Mouse (Mus musculus) spleen, postnatal 36 days (tissue): ENCODE measurements around the gene Eno4.
A peak's percentile ranks its signal among the peaks of the same experiment; 100 is the strongest.
"Not testable (repeated sequence)": the region's sequence is repeated elsewhere in the genome, so short reads cannot be mapped to it uniquely, and the experiment has no call there.

ENCODE experiments used
- DNase-seq, 2 experiments: peaks; one replicate each; pipeline ENCODE4 v3.0.0; 2022; ENCODE audit warnings: low spot score in 2 of 2, mixed read lengths in 1 of 2

Eno4 gene

DNA sequence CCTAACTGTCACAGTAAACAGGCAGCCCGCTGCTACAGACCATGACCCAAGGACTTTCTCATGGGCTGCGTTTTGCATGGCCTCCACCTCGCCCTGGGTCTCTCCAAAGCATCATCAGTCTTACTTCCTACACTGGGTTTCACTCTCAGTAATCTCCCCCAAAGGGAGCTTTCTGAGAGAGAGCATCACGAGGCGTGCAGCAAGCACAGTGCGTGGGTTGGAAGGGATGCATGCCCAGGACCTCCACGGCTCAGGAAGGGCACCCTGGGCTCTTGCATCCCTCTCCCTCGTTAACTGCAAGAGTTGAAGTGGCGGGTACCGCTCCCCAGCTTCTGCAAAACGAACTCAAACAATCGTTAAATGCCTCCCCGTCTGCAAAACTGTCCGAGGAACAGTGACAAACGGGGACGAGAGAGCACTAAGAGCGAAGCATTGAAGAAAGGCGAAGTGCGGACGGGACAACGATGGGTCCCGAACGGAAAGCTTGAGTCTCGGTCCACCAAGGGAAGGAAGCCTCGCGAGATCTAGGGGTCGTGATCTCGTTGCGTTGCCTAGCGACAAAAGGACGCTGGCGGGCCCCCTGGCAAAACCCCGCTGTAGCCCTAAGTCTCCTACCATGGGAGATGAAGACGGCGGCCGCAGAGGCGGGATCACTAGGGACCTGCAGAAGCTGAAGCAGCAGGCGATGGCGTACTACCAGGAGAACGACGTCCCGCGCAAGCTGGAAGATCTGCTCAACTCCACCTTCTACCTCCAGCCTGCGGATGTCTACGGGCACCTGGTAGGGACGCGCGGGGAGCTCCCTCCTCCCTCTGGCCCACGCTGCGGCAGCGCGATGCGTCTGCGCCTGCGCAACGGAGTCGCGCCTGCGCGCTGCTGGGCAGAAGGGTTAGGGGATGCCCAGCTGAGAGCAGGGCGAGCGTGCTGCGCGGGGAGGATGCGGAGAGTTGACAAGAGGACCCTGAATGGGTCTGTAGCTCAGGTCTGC lies at the start of gene Eno4, which contains the start of gene Hspa12a:
Gene Eno4, plus strand, starts transcription at position 585 of the 988 bp plus-strand sequence.
Gene Hspa12a, minus strand, starts transcription at position 814 of the 988 bp plus-strand sequence.
- peak; percentile 87 to 89 for DNase-seq

DNA sequence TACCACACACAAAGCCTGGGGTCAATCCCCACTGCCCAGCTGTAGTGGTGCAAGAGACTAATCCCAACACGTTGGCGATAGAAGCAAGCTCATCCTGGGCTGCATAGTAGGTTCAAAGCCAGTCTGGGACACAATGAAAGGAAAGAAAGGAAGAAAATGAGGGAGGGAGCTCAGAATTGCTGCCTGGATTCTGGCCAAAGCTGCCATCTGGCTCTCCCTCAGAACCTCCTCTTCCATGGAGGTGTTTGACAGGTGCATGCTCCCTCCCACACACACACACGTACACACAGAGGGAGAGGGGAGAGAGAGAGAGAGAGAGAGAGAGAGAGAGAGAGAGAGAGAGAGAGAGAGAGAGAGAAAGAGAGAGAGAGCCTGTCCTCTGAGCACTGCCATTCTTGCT lies 47.0 kb upstream of the Eno4 start:
- no peak for DNase-seq

DNA sequence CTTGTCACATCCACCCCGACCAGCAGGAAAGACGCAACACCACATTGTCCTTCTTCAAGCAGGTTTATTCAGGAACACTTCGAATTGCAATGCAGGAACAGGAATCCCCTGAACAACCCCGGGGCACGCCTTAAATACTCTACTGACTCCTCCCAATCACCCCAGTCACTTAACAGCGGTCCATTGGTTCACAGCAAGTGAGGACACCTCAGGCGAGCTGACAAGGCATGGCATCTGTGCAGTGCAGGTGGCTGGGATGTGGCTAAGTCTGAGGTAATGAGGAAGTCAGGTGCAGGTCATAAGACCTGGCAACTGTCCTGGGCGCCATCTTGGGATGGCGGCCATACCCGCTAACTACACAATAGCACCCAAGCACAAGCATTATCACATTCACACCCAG lies 42.8 kb upstream of the Eno4 start:
- DNase-seq = not testable (repeated sequence)

DNA sequence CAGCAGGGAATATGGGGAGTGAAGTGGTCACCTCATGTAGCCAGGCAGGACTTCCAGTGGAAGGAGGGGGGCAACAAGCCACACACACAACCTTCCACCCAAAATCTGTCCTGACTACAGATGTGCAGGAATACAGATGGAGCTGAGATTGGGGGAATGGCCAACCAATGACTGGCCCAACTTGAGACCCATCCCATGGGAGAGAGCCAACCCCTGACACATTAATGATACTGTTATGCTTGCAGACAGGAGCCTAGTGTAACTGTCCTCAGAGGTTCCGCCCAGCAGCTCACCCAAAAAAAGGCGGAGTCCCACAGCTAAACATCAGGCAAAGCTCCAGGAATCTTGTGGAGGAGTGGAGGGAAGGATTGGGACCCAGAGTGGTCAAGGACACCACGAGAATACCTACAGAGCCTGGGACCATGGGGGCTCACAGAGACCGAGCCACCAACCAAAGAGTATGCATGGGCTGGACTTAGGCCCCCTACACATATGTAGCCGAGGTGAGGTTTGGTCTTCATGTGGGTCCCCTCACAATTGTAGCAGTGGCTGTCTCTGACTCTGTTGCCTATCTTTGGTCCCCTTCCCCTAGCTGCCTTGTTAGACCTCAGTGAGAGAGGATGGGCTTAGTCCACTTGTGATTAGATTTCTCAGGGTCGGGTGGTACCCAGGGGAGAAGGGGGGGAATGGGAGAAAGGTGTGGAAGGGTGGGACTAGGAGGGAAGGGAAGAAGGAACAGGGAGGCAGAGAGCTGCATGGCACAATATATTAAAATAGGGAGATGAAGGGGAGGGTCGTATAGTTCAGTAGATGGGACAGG lies 39.9 kb upstream of the Eno4 start:
- no peak for DNase-seq

DNA sequence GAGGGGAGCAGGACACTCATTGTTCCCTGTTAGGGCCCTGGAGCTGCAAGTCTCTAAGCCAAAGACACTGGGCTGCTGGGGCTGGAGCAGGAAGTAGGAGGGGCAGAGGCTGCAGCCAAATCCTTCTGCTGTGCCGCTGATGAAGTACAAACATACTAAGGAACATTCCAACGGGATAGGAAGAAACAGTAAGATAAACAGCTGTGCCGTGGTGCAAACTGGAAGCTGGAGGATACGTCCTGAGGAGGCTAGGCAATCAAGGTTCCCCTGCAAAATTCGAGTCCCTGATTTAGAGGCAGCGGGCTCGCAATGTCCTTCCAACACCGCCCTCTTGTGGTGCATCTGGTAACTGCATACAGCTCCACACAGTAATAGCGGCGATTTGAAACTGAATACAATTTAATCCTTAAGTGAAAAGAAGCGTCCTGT lies 39.3 kb upstream of the Eno4 start:
- peak; percentile 45 to 56 for DNase-seq

DNA sequence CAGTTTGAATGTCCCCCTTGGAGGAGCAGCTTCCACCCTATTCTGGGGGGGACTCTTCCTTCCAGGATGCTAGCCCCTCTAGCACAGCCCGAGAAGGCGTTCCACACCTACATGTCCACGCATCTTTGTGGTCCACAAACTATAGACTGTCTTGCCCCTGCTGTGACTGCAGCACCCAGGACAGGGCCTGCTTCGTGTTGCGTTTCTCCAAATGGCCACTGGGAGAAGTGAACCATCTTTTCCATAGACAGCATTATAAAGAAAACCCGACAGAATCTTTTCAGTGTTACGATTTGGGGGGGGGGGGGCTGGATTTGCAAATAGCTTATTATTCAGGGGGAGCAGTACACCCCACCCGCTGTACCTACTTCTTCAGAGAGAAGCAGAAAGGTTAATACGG lies 36.5 kb upstream of the Eno4 start:
- DNase-seq = no peak

DNA sequence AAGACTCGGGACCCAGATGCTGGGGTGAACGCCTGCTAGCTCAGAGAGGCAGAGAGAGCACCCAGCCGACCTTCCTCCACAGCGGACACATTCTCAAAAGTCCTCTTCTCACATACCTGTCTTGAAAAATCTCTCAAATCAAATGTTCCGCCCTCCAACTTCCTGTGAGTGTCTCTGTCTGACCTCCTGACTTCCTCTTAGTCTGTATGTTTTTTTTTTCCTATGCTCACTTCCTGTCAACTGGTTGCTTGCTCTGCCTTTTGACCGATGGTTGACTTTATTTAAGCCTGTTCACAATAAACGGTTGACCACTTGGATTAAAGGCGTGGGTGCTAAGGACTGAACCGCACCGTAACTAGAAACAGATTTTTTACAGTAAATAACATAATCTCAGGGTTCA lies 35.2 kb upstream of the Eno4 start:
- DNase-seq = peak in 1 of 2 experiments; percentile 9

DNA sequence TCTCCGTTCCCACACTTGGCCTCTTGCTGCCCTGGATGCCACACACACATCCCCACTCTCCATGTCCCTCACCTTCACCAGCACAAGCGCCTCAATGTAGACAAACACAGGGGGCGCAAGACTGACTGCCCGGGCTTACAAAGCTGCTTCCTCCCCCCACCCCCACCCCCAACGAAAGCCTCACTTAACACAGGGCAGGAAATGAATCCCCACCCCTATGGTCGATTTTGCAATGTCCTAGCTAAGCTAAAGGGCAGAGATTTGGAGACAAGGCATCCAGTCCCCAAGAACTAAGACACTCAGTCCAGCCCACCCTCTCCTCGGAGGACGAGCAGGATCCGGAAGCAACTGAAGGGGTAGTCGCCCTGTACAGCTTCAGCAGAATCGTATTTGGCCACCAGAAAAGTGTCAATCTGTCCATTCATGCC lies 32.3 kb upstream of the Eno4 start:
- DNase-seq = no peak

DNA sequence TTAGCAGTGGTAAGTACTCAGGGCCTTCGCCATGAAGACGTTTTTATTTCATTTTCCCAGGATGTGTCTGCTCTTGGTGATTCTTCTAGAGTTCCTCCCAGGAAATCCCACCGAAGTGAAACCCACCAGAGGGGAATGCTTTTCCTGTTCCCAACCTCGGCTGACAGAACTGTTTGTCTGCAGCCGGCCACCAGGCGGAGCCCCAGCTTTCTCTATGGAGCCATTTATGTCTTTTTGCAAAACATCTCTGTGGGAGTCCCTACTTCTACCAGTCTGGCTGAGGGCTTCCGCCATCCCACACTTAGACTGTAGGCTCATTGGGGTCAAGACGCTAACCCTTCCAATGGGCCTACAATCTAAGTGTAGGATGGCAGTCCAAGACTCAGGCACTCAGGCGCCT lies 31.8 kb upstream of the Eno4 start:
- DNase-seq = peak; percentile 10 to 27

DNA sequence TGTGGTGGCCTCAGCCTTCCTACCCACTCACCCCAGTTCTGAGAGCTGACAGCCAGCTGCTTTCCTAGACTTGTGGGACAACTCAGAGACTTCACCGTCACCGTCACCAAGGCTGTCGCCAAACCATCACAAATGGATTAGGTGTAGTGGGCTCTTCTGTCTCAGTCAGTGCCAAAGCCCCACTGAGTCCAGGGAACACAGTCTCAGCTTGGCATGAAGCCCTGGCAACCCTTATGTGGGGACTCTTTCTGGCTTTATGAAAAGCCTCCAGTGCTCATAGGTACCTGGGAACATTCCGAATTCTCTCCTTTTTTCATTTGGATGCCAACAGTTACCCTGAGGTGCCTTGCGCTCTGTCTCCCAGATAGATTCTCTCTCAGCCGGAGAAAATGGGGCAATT lies 29.9 kb upstream of the Eno4 start:
- DNase-seq = no peak

DNA sequence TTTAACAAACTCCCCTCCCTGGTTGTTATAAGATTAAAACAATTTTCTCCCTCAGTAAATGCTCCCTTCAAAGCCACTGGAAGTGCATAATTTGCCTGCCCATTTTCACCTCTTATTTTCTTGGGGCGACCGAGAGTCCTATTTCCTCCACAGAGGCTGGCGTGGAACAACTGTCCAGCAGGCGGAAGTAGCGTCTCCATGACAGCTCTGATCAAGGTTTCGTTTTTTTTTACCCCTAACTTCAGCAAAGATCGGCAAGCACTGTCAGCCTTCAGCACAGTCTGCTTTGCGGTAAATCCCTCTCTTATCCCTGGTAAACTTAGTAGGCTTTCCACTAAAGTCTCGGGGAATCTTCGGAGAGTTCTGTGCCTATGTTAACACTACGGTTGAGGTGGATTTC lies 24.6 kb upstream of the Eno4 start:
- DNase-seq = no peak

DNA sequence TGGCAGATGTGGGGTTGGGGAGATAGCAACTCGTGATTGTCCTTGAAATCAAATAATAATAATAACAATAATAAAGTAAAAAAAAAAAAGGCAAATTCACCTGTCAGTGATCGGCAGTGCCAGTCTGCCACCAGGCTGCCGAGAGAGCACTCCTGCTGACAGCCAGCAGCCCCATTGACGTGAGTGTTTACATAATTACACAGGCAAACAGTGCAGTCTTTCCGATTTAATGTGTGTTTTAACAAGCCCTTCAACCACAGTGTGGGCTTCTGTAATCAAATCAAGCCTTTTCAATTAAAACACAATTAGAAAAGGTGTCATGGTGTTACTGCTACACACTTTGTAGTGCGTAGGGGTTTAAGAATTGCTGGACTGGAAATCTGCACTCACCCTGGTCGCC lies 24.1 kb upstream of the Eno4 start:
- no peak for DNase-seq

DNA sequence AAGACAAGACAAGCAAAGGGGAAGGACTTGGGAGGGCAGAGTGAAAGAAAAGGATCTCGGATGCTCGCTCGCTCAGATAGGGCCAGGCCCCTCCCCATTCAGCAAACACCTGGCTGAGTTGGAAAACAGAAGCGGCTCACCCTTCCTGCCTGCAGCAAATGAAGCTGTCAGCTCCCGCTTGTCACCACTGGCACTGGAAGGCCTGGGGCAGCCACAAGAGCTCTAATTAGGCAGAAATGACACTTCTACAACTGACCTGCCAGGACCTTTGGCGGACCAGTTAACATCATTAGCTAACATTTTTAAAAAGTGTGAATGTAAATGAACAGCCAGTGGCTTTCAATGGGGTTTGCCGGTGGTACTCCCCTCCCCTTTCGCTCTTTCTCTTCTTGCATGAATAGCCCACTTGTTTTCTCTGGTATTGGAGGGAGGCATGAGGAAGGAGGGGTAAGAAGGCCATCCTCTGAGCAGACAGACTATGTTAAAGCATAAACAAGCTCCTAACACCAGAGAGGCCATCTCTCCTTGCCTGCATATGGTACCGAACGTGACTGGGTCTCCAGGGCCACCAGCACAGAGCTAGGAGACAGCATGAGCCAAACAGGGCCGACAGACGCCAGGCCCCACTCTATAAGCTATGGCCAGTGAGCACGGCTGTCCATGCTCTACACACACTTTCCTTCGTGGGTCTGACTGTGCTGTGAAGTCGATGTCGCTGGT lies 12.0 kb upstream of the Eno4 start:
- no peak for DNase-seq

DNA sequence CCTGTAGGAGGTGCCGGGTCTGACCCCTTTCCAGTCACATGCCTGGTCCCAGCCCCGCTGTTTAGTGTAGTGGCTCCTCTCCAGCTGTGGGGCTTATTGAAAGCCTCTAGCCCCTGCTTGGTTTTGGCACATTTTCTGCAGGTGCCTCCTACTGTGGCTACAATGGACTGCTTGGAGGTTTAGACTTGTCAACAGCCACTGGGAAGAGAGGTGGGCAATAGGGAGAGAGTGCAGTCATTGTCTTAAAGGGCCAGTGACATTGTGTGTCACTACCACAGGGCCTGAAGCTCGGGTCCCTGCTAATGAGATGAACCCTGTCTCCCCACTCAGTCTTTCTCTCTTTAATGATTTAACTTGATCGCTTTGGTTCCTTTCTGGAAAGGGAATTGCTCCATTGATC lies 10.2 kb upstream of the Eno4 start:
- no peak for DNase-seq

DNA sequence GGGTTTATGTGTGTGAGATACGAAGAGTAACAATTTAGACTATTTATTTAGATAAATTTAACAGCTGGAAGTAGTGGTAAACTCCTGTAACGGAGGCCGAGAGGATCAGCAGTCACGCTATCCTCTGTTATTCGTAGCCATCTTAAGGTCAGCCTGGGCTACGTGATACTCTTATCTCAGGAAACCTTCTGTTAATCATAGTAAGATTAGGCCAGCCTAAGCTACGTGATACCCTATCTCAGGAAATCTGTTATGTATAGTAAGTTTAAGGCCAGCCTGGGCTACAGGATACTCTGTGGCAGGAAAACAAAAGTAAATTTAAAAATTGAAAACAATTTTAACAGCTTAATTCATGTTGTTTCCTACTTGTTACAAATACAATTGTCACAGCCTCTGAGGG lies 2.7 kb downstream of the Eno4 start:
- DNase-seq = no peak

DNA sequence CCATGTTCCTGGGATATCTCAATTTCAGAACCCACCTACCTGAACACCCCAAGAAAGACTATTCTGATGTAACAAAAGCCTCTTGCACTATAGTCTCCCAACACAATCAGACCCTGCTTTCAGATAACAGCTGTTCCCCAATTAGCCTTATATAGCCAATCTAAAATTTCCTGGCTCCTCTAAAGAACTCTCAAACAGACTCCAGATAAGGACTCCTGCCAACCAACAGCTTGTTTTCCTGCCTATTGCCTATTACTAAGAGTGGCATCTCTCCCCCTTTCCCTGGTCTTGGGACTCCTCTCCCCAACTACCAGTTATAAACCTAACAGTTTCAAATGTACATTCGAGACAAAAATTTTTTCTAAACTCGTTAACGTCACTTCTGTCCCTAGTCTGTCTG lies 8.3 kb downstream of the Eno4 start:
- DNase-seq = no peak

DNA sequence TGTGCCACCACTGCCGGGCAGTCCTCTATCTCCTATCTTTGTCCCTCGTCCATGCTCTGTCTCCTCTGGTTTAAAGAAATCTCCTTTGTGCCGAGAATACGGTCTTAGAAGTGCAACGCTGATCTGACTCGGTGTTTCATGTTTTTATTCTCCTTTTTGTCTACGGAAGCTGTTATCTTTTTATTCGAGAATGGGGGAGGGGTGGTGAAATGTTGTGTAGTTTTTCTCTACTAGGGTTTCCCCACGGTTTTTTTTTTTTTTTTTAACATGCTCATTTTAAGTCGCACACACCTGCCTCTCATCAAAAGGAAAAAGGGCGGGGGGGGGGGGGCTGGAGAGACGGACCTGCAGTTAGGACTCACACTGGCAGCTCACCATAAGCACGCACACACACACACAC lies 9.0 kb downstream of the Eno4 start:
- DNase-seq = no peak

DNA sequence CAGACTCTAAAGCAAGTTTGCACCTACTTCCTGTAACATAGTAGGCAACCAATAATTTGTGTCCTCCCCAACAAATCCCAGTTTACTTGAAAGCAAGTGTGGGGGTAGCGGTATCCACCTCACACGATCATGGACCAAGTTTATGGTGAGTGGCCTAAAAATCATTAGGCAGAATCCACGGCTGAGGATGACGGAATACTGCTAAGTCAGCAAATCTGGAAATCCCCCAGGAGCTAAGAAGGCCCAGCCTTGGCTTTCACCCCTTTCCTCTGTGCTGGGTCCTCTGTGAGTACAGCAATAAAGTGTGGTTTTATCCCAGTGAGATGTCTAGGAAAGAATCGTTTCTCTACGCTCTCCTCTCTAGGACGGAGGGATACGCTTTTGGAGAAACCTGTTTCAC lies 11.6 kb downstream of the Eno4 start:
- DNase-seq = no peak

DNA sequence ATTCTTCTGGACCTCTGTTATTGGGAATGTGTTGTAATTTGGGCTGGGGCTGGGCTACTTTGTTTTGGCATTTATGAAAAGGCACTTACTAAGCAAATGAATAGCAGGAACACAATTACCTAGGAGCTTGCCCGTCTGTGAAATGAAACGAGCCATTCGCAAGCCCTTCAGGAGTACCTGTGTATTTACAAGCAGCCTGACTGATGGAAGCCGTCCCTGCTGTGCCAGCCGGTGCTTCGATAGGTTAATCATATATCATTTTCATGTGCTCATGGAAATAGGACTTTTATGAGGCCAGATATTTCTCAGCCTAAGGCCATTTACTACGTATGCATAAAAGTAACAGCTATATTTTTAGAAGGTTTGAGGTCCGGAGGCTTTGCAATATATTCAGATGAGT lies 19.8 kb downstream of the Eno4 start:
- no peak for DNase-seq

DNA sequence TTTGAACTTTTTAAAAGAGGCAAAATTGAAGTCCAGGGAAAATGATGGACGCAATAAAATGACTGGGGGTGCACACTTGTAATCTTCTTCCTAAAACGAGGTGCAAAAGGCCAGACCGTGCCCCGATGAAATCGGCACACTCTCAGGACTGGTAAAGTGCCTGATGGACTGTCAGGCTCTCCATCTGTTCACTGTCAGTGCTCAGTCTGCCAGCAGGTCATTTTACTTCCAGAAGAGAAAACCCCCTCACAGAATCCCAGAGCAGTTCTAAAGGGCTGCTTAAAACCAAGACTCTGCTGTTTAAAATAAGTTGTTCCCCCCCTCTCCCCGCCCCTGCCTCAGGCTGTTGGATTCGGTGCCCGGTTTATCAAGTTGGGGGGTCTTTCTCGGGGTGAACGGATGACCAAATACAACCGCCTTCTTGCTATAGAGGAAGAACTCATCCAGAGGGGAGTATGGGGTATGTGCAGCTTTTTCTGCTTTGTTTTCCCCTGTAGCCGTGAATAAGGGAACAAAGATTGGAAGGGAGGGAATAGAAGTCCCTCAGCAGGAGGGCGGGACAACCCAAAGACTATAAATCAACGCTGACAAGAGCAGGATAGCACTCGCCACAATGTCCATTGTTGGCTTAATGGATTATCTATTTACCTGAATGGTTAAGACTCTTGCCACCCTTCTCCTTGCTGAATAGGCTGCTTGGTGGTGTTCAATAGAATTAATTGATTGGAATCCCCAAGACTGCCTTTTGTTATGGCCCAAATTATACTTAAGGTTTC lies 25.7 kb downstream of the Eno4 start:
- no peak for DNase-seq

DNA sequence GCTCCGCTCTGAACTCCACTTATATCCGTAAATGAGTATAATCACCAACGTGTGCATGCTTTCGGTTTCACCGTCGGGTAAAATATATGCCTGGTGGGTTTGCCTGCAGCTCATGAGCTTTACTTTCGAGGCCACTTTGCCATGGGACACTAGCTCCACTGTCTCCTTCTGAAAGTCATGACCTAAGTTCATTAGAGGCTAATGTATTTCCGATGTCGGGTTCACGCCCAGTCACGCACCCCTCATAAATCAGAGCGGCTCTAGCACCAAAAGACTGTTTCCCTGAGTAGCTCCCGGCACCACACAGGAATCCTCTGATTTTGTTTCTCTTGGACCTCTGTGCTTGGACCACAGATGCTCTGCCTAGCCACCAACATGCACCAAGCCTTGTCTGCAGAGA lies 27.6 kb downstream of the Eno4 start:
- DNase-seq = no peak
